Mouse (Mus musculus) heart, embryonic 14.5 days (tissue): ENCODE measurements around the gene Cacnb3. TPM values are rescaled to one million over a fixed set of nuclear protein-coding genes. Genes with fewer than 3 reads are reported as not detected.
A peak's percentile ranks its signal among the peaks of the same experiment; 100 is the strongest.

Source experiments
- ATAC-seq: fragments of 200-750 bp; cut with Nextera tagmentation; 2 replicates; pipeline ENCODE4 v1.8.0; 2017; ENCODE audit warnings: low read depth, moderate TSS enrichment; ENCODE audit not compliant: insufficient number of reproducible peaks, insufficient read depth, low FRiP score
- H3K27ac ChIP-seq, 2 experiments: fragments of 200-500 bp in 1 of 2; fragments of 300-500 bp in 1 of 2; sonication (generic) in 1 of 2; replicated peaks in 1 of 2; 2 replicates each; pipeline ENCODE4 v1.5.1; 2012 to 2014; ENCODE audit warnings: low read depth in 2 of 2, low read length in 2 of 2, control low read depth in 1 of 2, mild to moderate bottlenecking in 1 of 2, mixed read lengths in 1 of 2; ENCODE audit not compliant: control insufficient read depth in 1 of 2, insufficient read depth in 1 of 2
- H3K27me3 ChIP-seq: fragments of 300-500 bp; sonication (generic); 2 replicates; pipeline ENCODE4 v1.6.1; 2014; ENCODE audit warnings: mild to moderate bottlenecking, low read length, control low read depth; ENCODE audit not compliant: control insufficient read depth, insufficient read depth
- H3K36me3 ChIP-seq: fragments of 300-500 bp; sonication (generic); 2 replicates; pipeline ENCODE4 v1.6.1; 2014; ENCODE audit warnings: mild to moderate bottlenecking, control low read depth, low read length, mixed read lengths; ENCODE audit not compliant: control insufficient read depth, insufficient read depth
- H3K4me1 ChIP-seq, 2 experiments: fragments of 200-500 bp in 1 of 2; fragments of 300-500 bp in 1 of 2; sonication (generic) in 1 of 2; 2 replicates each; pipeline ENCODE4 v1.6.1; 2012 to 2014; ENCODE audit warnings: low read length in 2 of 2, control low read depth in 1 of 2, mixed read lengths in 1 of 2; ENCODE audit not compliant: control insufficient read depth in 2 of 2, insufficient read depth in 2 of 2
- H3K4me2 ChIP-seq: fragments of 300-500 bp; sonication (generic); 2 replicates; pipeline ENCODE4 v1.6.1; 2014; ENCODE audit warnings: mild to moderate bottlenecking, low read length
- H3K4me3 ChIP-seq, 2 experiments: fragments of 200-500 bp in 1 of 2; fragments of 300-500 bp in 1 of 2; sonication (generic) in 1 of 2; 2 replicates each; pipeline ENCODE4 v1.5.1; 2012 to 2014; ENCODE audit warnings: low read length in 2 of 2, mild to moderate bottlenecking in 2 of 2, control low read depth in 1 of 2, low read depth in 1 of 2, moderate library complexity in 1 of 2; ENCODE audit not compliant: control insufficient read depth in 1 of 2, insufficient read depth in 1 of 2
- H3K9ac ChIP-seq: fragments of 300-500 bp; sonication (generic); 2 replicates; pipeline ENCODE4 v1.6.1; 2014; ENCODE audit warnings: mild to moderate bottlenecking, low read length
- H3K9me3 ChIP-seq: fragments of 300-500 bp; sonication (generic); 2 replicates; pipeline ENCODE4 v1.6.1; 2016; ENCODE audit warnings: low read length, control low read depth; ENCODE audit not compliant: control insufficient read depth
- WGBS: fragments of 180-500 bp; shearing (Covaris S2); extraction: QIAGEN DNeasy Blood & Tissue Kit; methylation state at CpG from one replicate; pipeline ENCODE4 v1.1.7; 2014; 5-methylcytosine and 5-hydroxymethylcytosine counted together
- polyA plus RNA-seq: library from polyadenylated mRNA; unstranded; fragments of >200 nt; fragmentation: Nextera tagmentation; extraction: Ambion mirVana; gene quantifications from 2 replicates; pipeline ENCODE4 v1.2.1, GENCODE M21; 2014

The Cacnb3 gene
- polyA plus RNA-seq, 1 experiment from 2014 or later = 6.6 TPM

GRCm38 (mm10) chr15:98609331-98610130, 21.1 kb upstream of the Cacnb3 start, which contains the start of gene Adcy6:
Gene Adcy6 (minus strand): TSS chr15:98610076.
- Histone ChIP-seq H3K27ac (peak within 1 kb of the TSS; percentile 98 to 99), H3K9ac (peak within 1 kb of the TSS; percentile 99), H3K4me3 (peak within 1 kb of the TSS; percentile 84 to 90), H3K27me3 (no peaks in the 10 kb centered on the region), H3K4me2 (peak within 1 kb of the TSS; percentile 90), H3K9me3 (no peaks in the 10 kb centered on the region), H3K36me3 (peaks cover 6% of the 10 kb centered on the region), H3K4me1 (peaks cover 24 to 40% of the 10 kb centered on the region in 2 experiments)
- WGBS = under 1% methylated on average over 56 of the region's 75 CpGs
- ATAC-seq = peak; percentile 59

GRCm38 (mm10) chr15:98610131-98610633, 20.5 kb upstream of the Cacnb3 start:
- Histone ChIP-seq H3K4me2 (peak overlapping the region; percentile 90), H3K27ac (peak overlapping the region in 1 of 2 experiments; percentile 98; a peak in 3 of 4 replicates), H3K4me1 (peaks cover 23 to 40% of the 10 kb centered on the region in 2 experiments), H3K27me3 (no peaks in the 10 kb centered on the region), H3K36me3 (0 out of 2 replicates have a peak, but pooled peaks cover under 1% of the 10 kb centered on the region), H3K4me3 (peak overlapping the region; percentile 84 to 90), H3K9ac (peak overlapping the region; percentile 99), H3K9me3 (no peaks in the 10 kb centered on the region)
- WGBS = 6% methylated on average over 12 of the region's 12 CpGs
- no peak for ATAC-seq

- no peak overlapping the region for H3K9ac ChIP-seq
- H3K27me3 ChIP-seq = no peaks in the 10 kb centered on the region
- H3K4me1 ChIP-seq = peaks cover 25 to 41% of the 10 kb centered on the region in 2 experiments
- no peak for ATAC-seq
- WGBS = 90% methylated on average over 3 of the region's 3 CpGs
- H3K27ac ChIP-seq = no peak overlapping the region
- H3K36me3 ChIP-seq = no peaks in the 10 kb centered on the region
- no peak overlapping the region for H3K4me2 ChIP-seq
- no peak overlapping the region for H3K4me3 ChIP-seq
- H3K9me3 ChIP-seq = no peaks in the 10 kb centered on the region
Measured at GRCm38 (mm10) chr15:98612229-98612628, 18.4 kb upstream of the Cacnb3 start.

- 25% methylated on average over 9 of the region's 9 CpGs for WGBS
- Histone ChIP-seq H3K27ac (peak overlapping the region; percentile 68 to 69), H3K4me1 (peaks cover 25 to 42% of the 10 kb centered on the region in 2 experiments), H3K4me2 (no peak overlapping the region), H3K4me3 (no peak overlapping the region), H3K36me3 (no peaks in the 10 kb centered on the region), H3K9ac (peak overlapping the region; percentile 54), H3K27me3 (no peaks in the 10 kb centered on the region), H3K9me3 (no peaks in the 10 kb centered on the region)
- no peak for ATAC-seq
Measured at GRCm38 (mm10) chr15:98614551-98614950, 16.1 kb upstream of the Cacnb3 start.

- H3K9me3 ChIP-seq = no peaks in the 10 kb centered on the region
- ATAC-seq = no peak
- peak overlapping the region; percentile 68 to 69 for H3K27ac ChIP-seq
- no peaks in the 10 kb centered on the region for H3K27me3 ChIP-seq
- no peak overlapping the region for H3K4me2 ChIP-seq
- H3K4me3 ChIP-seq = no peak overlapping the region
- WGBS = 49% methylated on average over 6 of the region's 6 CpGs
- no peaks in the 10 kb centered on the region for H3K36me3 ChIP-seq
- peaks cover 25 to 40% of the 10 kb centered on the region in 2 experiments for H3K4me1 ChIP-seq
- peak overlapping the region; percentile 54 for H3K9ac ChIP-seq
Measured at GRCm38 (mm10) chr15:98614971-98615370, 15.7 kb upstream of the Cacnb3 start.

- 30% methylated on average over 6 of the region's 6 CpGs for WGBS
- H3K9ac ChIP-seq = no peak overlapping the region; the same call in 1 of the 2 replicates
- H3K4me2 ChIP-seq = no peak overlapping the region
- H3K36me3 ChIP-seq = no peaks in the 10 kb centered on the region
- ATAC-seq = no peak
- H3K9me3 ChIP-seq = no peaks in the 10 kb centered on the region
- peak overlapping the region; percentile 55 to 76 for H3K27ac ChIP-seq
- H3K27me3 ChIP-seq = no peaks in the 10 kb centered on the region
- H3K4me3 ChIP-seq = no peak overlapping the region
- peaks cover 23 to 36% of the 10 kb centered on the region in 2 experiments for H3K4me1 ChIP-seq
Measured at GRCm38 (mm10) chr15:98615751-98616150, 14.9 kb upstream of the Cacnb3 start.

GRCm38 (mm10) chr15:98616362-98617175, 14.1 kb upstream of the Cacnb3 start:
- Histone ChIP-seq H3K4me3 (no peak overlapping the region), H3K9me3 (no peaks in the 10 kb centered on the region), H3K27ac (peak overlapping the region; percentile 55 to 76), H3K27me3 (no peaks in the 10 kb centered on the region), H3K4me2 (peak overlapping the region; percentile 54), H3K9ac (peak overlapping the region; percentile 12), H3K4me1 (peaks cover 23 to 36% of the 10 kb centered on the region in 2 experiments), H3K36me3 (no peaks in the 10 kb centered on the region)
- no peak for ATAC-seq
- 30% methylated on average over 20 of the region's 20 CpGs for WGBS
